Mouse (Mus musculus) brain, embryonic 14.5 days (tissue): ENCODE results near the gene Slc35c1.

Source experiments
- CTCF ChIP-seq: fragments of 200-500 bp; IDR thresholded peaks from 2 replicates; pipeline ENCODE4 v1.5.1; 2012; ENCODE audit warnings: inconsistent platforms, mild to moderate bottlenecking, moderate library complexity, borderline replicate concordance; ENCODE audit not compliant: insufficient read depth, insufficient read length; ENCODE audit errors: extremely low read depth
- POLR2A ChIP-seq: fragments of 200-500 bp; IDR thresholded peaks from 2 replicates; pipeline ENCODE4 v1.6.1; 2012; ENCODE audit warnings: mild to moderate bottlenecking, inconsistent platforms, borderline replicate concordance; ENCODE audit not compliant: poor library complexity, insufficient read depth, insufficient read length, severe bottlenecking; ENCODE audit errors: extremely low read depth

DNA sequence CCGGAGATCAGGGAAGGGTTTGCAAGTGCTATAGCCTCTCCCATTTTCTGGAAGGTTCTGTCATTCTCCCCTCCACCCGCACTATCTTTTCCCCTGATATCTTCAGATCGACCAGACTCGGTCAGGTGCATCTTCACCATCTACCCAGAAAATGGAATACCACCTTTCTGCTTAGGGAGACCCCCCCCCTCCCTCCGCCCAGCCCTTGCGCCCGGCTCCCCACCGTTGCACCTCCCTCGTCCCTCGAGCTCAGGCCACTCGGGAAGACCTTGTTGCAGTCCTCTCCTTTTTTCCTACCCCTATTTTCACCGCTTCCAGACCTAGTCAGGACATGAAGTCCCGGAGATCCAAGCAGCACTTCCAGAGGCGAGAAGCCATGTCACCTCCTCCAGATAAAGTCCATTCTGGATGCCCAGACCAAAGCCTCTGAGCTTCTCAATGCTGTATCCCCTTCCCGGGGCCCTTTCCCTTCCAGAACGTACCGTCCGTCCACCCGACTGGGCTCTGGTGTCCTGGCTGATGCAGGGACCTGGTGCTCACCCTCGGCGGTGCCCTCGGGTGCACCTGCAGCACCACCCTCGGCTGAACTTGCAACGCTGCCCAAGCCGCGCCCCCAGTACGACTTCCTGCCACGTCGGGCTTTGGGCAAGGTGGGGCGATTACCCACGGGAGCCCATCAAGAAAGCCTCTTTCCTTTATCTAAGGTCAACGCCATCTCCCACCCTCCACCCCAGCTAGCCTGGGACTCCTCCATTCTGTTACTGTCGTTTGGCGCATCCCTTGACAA lies at the start of gene Slc35c1:
- no peak for TF ChIP-seq CTCF
- TF ChIP-seq POLR2A: no peak
